Mouse (Mus musculus) spleen, adult 18-20 months (tissue): ENCODE measurements at regions not wholly inside any gene's neighbourhood (a gene's known extent, or its start where the extent isn't known, plus 50 kb on each side); places are given as distances from the start of the nearest gene placed in this dataset.

Source experiments
- DNase-seq, 2 experiments: peaks; one replicate each; pipeline ENCODE4 v3.0.0; 2022; ENCODE audit warnings: mixed read lengths in 2 of 2

GRCm38 (mm10) chr2:138123331-138123730 lies 133.0 kb upstream of the Btbd3 start:
- no peak for DNase-seq

GRCm38 (mm10) chr2:138120868-138121267 lies 135.5 kb upstream of the Btbd3 start:
- no peak for DNase-seq

GRCm38 (mm10) chr2:138120131-138120530 lies 136.2 kb upstream of the Btbd3 start:
- DNase-seq, result no peak

GRCm38 (mm10) chr2:138099777-138100176 lies 156.6 kb upstream of the Btbd3 start:
- DNase-seq, result no peak

GRCm38 (mm10) chr2:138085390-138085789 lies 171.0 kb upstream of the Btbd3 start:
- DNase-seq, result no peak

GRCm38 (mm10) chr2:138084564-138085283 lies 171.6 kb upstream of the Btbd3 start:
- no peak for DNase-seq

GRCm38 (mm10) chr2:138074020-138074613 lies 182.2 kb upstream of the Btbd3 start:
- DNase-seq, result no peak

GRCm38 (mm10) chr2:138072165-138072728 lies 184.1 kb upstream of the Btbd3 start:
- DNase-seq, result no peak

GRCm38 (mm10) chr2:138053081-138053480 lies 203.3 kb upstream of the Btbd3 start:
- no peak for DNase-seq

GRCm38 (mm10) chr2:138048341-138048740 lies 208.0 kb upstream of the Btbd3 start:
- DNase-seq, result no peak

GRCm38 (mm10) chr2:138047781-138048201 lies 208.6 kb upstream of the Btbd3 start:
- no peak for DNase-seq

GRCm38 (mm10) chr2:138047361-138047760 lies 209.0 kb upstream of the Btbd3 start:
- DNase-seq, result no peak

- no peak for DNase-seq
These were observed 209.4 kb upstream of the Btbd3 start for GRCm38 (mm10) chr2:138046918-138047317.

GRCm38 (mm10) chr2:138045933-138046642 lies 210.3 kb upstream of the Btbd3 start:
- DNase-seq, result no peak

- DNase-seq, result no peak
These were observed 215.7 kb upstream of the Btbd3 start for GRCm38 (mm10) chr2:138040706-138041105.

GRCm38 (mm10) chr2:138040302-138040701 lies 216.1 kb upstream of the Btbd3 start:
- DNase-seq, result no peak

GRCm38 (mm10) chr2:138034123-138034736 lies 222.1 kb upstream of the Btbd3 start:
- DNase-seq, result no peak

- DNase-seq, result peak; percentile 7 to 21
These were observed 222.8 kb upstream of the Btbd3 start for GRCm38 (mm10) chr2:138033379-138034122.

GRCm38 (mm10) chr2:138027411-138027810 lies 229.0 kb upstream of the Btbd3 start:
- DNase-seq, result no peak

- no peak for DNase-seq
These were observed 232.8 kb upstream of the Btbd3 start for GRCm38 (mm10) chr2:138023558-138023957.

GRCm38 (mm10) chr2:137981766-137982165 lies 274.6 kb upstream of the Btbd3 start:
- DNase-seq, result no peak

GRCm38 (mm10) chr2:137977767-137978166 lies 278.6 kb upstream of the Btbd3 start:
- no peak for DNase-seq
